Mouse (Mus musculus): ENCODE measurements around the gene Cbx8. TPM values are rescaled to one million over a fixed set of nuclear protein-coding genes. Genes with fewer than 3 reads are reported as not detected.

The Cbx8 gene
- polyA plus RNA-seq, 1 experiment = 6.4 TPM

DNA sequence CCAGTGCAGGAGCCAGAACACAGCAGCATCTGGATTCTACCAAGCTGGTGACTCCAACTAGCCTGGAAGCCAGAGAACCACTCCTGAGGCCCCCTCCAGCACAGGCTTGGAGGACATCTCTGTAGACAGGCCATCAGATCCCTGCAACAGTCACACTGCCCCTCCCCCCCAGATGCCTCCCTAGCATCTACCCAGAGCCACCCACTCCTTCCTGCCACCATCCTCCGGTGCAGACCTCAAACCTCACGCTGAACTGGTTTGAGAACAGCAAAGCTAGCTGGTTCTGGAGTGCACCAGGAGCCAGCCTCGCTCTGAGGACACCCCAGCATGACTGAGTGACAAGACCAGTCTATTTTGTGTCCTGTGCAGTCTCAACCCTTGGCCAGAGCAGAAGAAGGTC is 48.0 kb downstream of the Cbx8 start:
- no peak overlapping the region for H3K4me3 ChIP-seq (ENCODE audit: insufficient read depth, poor library complexity, severe bottlenecking)
- peaks cover 33% of the 10 kb centered on the region for H3K27me3 ChIP-seq (ENCODE audit: control insufficient read depth, insufficient read depth, insufficient read length)
- no peaks in the 10 kb centered on the region for H3K36me3 ChIP-seq (ENCODE audit: control insufficient read depth, insufficient read depth)
- TF ChIP-seq CEBPB (IDR thresholded peaks at IDR 0.05; ENCODE audit: low read depth) (no peak), FOSL1 (IDR thresholded peaks at IDR 0.05; ENCODE audit: insufficient read depth, low read length, poor library complexity, severe bottlenecking) (no peak), CTCF (IDR thresholded peaks at IDR 0.05; ENCODE audit: control insufficient read depth, insufficient read depth, insufficient read length) (no peak), MYOD1 (IDR thresholded peaks at IDR 0.05; ENCODE audit: control insufficient read depth, insufficient read length, low read depth) (no peak), MYOG (IDR thresholded peaks at IDR 0.05; ENCODE audit: control insufficient read depth, extremely low read depth, insufficient read length) (no peak), USF1 (IDR thresholded peaks at IDR 0.05; ENCODE audit: low read depth) (no peak), MAX (IDR thresholded peaks at IDR 0.05) (no peak)
- no peaks in the 10 kb centered on the region for H3K79me3 ChIP-seq (ENCODE audit: low read depth)
- H3ac ChIP-seq (ENCODE audit: control insufficient read depth, insufficient read length, low read depth) = no peak overlapping the region
- no peaks in the 10 kb centered on the region for H3K79me2 ChIP-seq (ENCODE audit: control insufficient read depth, insufficient read depth)

DNA sequence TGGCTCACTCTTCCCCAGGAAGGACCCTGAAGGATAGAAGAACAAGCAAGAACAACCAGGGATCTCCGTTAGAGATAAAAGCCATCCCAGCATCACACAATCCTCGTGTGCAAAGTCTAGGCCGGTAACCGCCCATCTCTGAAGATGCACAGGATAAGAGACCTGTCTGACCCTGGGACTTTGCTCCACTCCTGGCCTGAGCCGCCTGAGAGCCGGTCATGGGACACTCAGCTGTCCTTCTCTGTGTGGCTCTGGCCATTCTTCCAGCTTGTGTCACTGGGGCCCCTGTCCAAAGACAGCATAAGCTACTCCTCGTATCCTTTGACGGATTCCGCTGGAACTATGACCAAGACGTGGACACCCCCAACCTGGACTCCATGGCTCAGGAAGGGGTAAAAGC is 52.8 kb downstream of the Cbx8 start, which contains the start of gene Enpp7:
Enpp7 (plus strand) TSS at position 190 of the 400 bp plus-strand sequence.
- Histone ChIP-seq H3K79me2 (ENCODE audit: control insufficient read depth, insufficient read depth) (no peaks in the 10 kb centered on the region), H3K4me3 (ENCODE audit: insufficient read depth, poor library complexity, severe bottlenecking) (no peak within 1 kb of the TSS), H3K36me3 (ENCODE audit: control insufficient read depth, insufficient read depth) (no peaks in the 10 kb centered on the region), H3ac (ENCODE audit: control insufficient read depth, insufficient read length, low read depth) (no peak within 1 kb of the TSS), H3K79me3 (ENCODE audit: low read depth) (no peaks in the 10 kb centered on the region), H3K27me3 (ENCODE audit: control insufficient read depth, insufficient read depth, insufficient read length) (peaks cover 8% of the 10 kb centered on the region)
- TF ChIP-seq MYOD1 (IDR thresholded peaks at IDR 0.05; ENCODE audit: control insufficient read depth, insufficient read length, low read depth) (no peak), MAX (IDR thresholded peaks at IDR 0.05) (no peak), USF1 (IDR thresholded peaks at IDR 0.05; ENCODE audit: low read depth) (no peak), MYOG (IDR thresholded peaks at IDR 0.05; ENCODE audit: control insufficient read depth, extremely low read depth, insufficient read length) (no peak), CEBPB (IDR thresholded peaks at IDR 0.05; ENCODE audit: low read depth) (no peak), FOSL1 (IDR thresholded peaks at IDR 0.05; ENCODE audit: insufficient read depth, low read length, poor library complexity, severe bottlenecking) (no peak), CTCF (IDR thresholded peaks at IDR 0.05; ENCODE audit: control insufficient read depth, insufficient read depth, insufficient read length) (no peak)

Other genes with a start within 250 kb of the Cbx8 start
- not detected for gene Rbfox3, start 129.4 kb downstream of the Cbx8 start, polyA plus RNA-seq (2012; fragmentation: generic; extraction: Trizol)
- not detected for gene Enpp7, start 52.8 kb downstream of the Cbx8 start, polyA plus RNA-seq (2012; fragmentation: generic; extraction: Trizol)
- gene Cbx2, start 18.0 kb downstream of the Cbx8 start, polyA plus RNA-seq (2012; fragmentation: generic; extraction: Trizol) = 14.8 TPM
- 12.1 TPM for gene Cbx4, start 45.3 kb upstream of the Cbx8 start, polyA plus RNA-seq (2012; fragmentation: generic; extraction: Trizol)
- 4.9 TPM for gene Tbc1d16, start 187.5 kb upstream of the Cbx8 start, polyA plus RNA-seq (2012; fragmentation: generic; extraction: Trizol)
- gene Ccdc40, start 187.6 kb upstream of the Cbx8 start, polyA plus RNA-seq (2012; fragmentation: generic; extraction: Trizol) = 0.12 TPM
- gene Gaa, start 226.9 kb upstream of the Cbx8 start, polyA plus RNA-seq (2012; fragmentation: generic; extraction: Trizol) = 32.2 TPM